ENCODE assay signal across 8 mouse cellular contexts in the genomic region with DNA sequence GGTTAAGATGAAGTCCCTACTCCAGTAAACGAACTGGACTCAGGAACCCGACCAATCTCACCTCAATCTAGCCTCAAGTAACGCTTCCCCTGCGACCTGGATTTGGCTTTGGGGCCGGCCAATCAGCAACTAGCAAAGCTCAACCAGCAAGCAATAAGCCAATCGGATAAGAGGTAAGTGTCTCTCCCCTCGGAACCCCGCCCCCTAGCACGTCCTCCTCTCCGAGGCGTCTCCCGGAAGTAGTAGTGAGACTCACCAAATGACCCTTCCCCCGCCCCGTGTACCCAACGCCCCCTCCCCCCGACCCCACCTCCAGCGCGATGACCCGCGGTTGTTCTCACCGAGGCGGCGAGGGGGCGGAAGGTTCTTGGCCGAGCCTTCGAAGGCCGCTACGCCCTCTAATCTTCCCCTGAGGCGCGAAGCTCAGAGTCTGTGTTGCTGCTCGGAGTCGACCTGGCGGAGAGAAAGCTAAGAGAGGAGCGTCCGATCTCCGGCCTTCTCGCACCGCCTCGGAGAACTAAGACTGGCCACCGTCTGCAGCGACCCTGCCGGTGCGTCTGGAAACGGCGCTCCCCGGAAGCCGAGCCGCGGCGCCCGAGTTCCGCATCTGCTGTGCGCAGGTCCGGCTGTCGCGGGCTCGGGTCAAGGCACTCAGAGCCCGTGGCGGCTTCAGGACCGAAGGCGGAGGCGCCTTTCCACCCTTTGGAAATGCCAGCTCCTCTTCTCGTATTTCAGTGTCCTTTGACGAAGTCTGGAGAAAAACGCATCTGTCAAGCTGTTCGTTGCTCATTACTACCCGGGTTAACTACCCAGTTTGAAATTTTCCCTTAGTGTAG. TPM values are rescaled to one million over a fixed set of nuclear protein-coding genes. Genes with fewer than 3 reads are reported as not detected.
DNase-seq lines count a peak whose midpoint lies in the region; ATAC-seq and TF ChIP-seq lines count a peak whose summit lies in the region.

A gene (minus strand): TSS at position 677 of the 836 bp plus-strand sequence.

- TF ChIP-seq CTCF in lung, postnatal 0 days (IDR thresholded peaks at IDR 0.05) = peak; percentile 61

- no peak for TF ChIP-seq EP300 in lung, postnatal 0 days (IDR thresholded peaks at IDR 0.05)

- under 1% methylated on average over 67 of the region's 67 CpGs for WGBS in hindbrain, embryonic 10.5 days
- under 1% methylated on average over 66 of the region's 67 CpGs for WGBS in lung, postnatal 0 days

- H3K4me3 ChIP-seq in hindbrain, embryonic 10.5 days = peak within 1 kb of the TSS; percentile 75
- peak within 1 kb of the TSS; percentile 72 for H3K4me3 ChIP-seq in lung, postnatal 0 days (ENCODE audit: low read depth, low read length)

- H3K27me3 ChIP-seq in hindbrain, embryonic 10.5 days (ENCODE audit: insufficient read depth, poor library complexity, severe bottlenecking) = no peaks in the 10 kb centered on the region
- no peaks in the 10 kb centered on the region for H3K27me3 ChIP-seq in lung, postnatal 0 days (replicated peaks; ENCODE audit: insufficient read depth, low read length)

- H3K9me3 ChIP-seq in hindbrain, embryonic 10.5 days = no peaks in the 10 kb centered on the region
- no peaks in the 10 kb centered on the region for H3K9me3 ChIP-seq in lung, postnatal 0 days (ENCODE audit: low read length)

- peaks cover 37% of the 10 kb centered on the region for H3K36me3 ChIP-seq in hindbrain, embryonic 10.5 days
- H3K36me3 ChIP-seq in lung, postnatal 0 days (ENCODE audit: insufficient read depth, low read length) = peaks cover 1% of the 10 kb centered on the region; the same call in 1 of the 2 replicates

- ATAC-seq in frontal cortex, adult (ENCODE audit: low TSS enrichment) = peak; percentile 100
- ATAC-seq in lung, postnatal 0 days = peak; percentile 99

- peak within 1 kb of the TSS; percentile 57 for H3K4me2 ChIP-seq in lung, postnatal 0 days (replicated peaks; ENCODE audit: low read depth, low read length)

- DNase-seq in MN1 (ENCODE audit: low spot score) = peak; percentile 97
- DNase-seq in cerebellum, adult 9-10 months = peak; percentile 95
- peak; percentile 95 for DNase-seq in hindbrain, embryonic 10.5 days (ENCODE audit: low spot score)
- peak; percentile 97 for DNase-seq in layer of hippocampus, adult 9-11 months
- peak; percentile 99 for DNase-seq in lung, postnatal 0 days (ENCODE audit: low spot score)
- peak; percentile 86 for DNase-seq in ovary, postnatal 14 days (ENCODE audit: low spot score)
- DNase-seq in thymus, postnatal 14 days = peak; percentile 96

- peak within 1 kb of the TSS; percentile 94 for H3K9ac ChIP-seq in lung, postnatal 0 days (replicated peaks; ENCODE audit: low read depth)

- peak within 1 kb of the TSS; percentile 98 for H3K27ac ChIP-seq in hindbrain, embryonic 10.5 days
- H3K27ac ChIP-seq in lung, postnatal 0 days (ENCODE audit: low read length) = peak within 1 kb of the TSS; percentile 99

- H3K4me1 ChIP-seq in hindbrain, embryonic 10.5 days (replicated peaks) = peaks cover 15% of the 10 kb centered on the region
- H3K4me1 ChIP-seq in lung, postnatal 0 days (ENCODE audit: insufficient read depth, low read depth, low read length) = peaks cover 6% of the 10 kb centered on the region; the same call in 1 of the 2 replicates

RNA-seq across cellular contexts. Expression of the gene that starts here (rescaled TPM):
- 18.9 and 26.1 TPM in 2 replicates for polyA plus RNA-seq in hindbrain, embryonic 10.5 days (2016; fragmentation: Nextera tagmentation; extraction: Ambion mirVana)
- 42.6 and 44.9 TPM in 2 replicates for polyA plus RNA-seq in lung, postnatal 0 days (2015; fragmentation: Nextera tagmentation; extraction: Ambion mirVana)

Comparison
In these comparisons a context has a peak if more than half of its experiments do, and no peak if none do; other contexts are left out.
1. Peak in every context shown above with its lines: DNase-seq, ATAC-seq, H3K4me3 ChIP-seq and H3K27ac ChIP-seq.